Mouse (Mus musculus): ENCODE results near the gene Cyp2d11.

DNA sequence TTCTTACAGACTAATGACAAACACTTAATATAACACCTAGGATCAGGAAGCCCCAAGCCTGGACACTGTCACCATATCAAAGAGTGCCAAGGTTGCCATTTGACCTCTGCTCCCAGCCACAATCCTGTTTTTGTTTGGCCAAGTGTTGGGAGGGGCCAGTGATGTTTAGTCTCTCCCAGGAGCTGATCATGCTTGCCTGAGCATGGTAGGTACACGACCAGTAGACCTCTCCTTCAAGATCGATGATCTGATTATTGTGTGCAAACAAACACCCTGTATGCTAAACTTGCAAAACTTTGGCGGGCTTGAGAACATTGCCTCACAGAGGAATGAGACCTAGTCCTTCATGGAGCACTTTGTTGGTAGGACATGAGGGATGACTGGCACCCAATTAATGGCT is 29.6 kb upstream of the Cyp2d11 start:
- no peak for TF ChIP-seq CTCF (IDR thresholded peaks at IDR 0.05; ENCODE audit: control insufficient read depth, insufficient read depth, low read length)
- TF ChIP-seq POLR2A (IDR thresholded peaks at IDR 0.05; ENCODE audit: borderline replicate concordance, control insufficient read depth, low read depth, low read length) = no peak

All from bone marrow, adult 2 months (tissue).